Mouse (Mus musculus): Measurements from ENCODE around the gene Elavl3. TPM values are rescaled to one million over a fixed set of nuclear protein-coding genes. Genes with fewer than 3 reads are reported as not detected.

Gene Elavl3
- polyA plus RNA-seq, 1 experiment from 2014 or later, result 0.08 TPM

DNA sequence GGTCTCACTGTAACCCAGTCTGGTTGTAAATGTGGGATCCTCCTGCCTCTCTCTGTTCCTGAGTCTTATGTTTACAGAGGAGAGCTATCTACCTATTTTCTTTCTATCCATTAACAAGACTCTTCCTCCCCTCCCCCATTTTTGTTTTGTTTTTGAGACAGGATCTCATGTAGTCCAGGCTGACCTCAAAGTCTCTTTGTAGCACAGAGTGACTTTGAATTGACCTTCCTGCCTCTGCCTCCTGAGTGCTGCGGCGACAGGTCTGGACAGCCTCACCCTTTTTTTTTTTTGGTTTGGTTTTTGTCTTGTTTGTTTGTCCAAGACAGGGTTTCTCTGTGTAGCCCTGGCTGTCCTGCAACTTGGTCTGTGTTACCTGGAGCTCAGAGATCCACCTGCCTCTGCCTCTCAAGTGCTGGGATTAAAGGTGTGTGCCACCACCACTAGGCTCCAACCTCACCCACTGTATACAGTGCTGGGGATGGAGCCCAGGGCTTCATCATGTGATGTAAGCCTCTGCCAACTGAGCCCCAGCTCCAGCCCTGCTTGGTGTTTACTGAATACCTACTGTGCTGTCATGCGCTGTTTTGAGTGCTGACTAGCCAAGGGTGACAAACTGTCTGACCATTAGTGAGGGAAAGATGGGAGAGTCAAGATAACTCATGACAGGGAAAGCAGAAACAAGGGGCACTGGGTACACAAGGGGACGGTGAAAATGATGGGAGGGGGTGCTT is 73.3 kb downstream of the Elavl3 start:
- no peaks in the 10 kb centered on the region for H3K4me1 ChIP-seq (replicated peaks)

DNA sequence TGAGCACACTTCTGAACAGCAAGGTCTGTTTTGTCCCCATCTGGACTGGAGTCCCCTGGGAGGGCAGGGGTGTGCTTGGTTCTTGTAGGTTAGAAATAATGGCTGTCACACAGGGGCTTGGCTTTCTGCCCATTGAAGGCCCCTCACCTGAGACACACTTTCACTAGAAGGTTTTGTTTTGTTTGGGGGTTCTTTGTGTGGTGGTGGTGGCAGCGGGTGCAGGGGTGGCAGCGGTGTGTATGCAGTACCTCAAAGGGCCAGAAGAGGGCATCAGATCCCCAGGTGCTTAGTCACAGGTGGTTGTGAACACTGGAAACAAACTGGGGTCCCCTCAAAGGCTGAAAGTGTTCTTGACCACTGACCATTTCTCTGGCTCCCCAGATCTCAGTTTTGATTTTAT is 73.9 kb downstream of the Elavl3 start:
- H3K4me1 ChIP-seq (replicated peaks), result no peaks in the 10 kb centered on the region
- no peaks in the 10 kb centered on the region for H3K36me3 ChIP-seq
- ATAC-seq (ENCODE audit: low read depth) (peak; percentile 54; the same call in 1 of the 2 replicates), DNase-seq (peak; percentile 48)
- H3K9ac ChIP-seq, result no peak overlapping the region
- H3K4me2 ChIP-seq, result no peak overlapping the region
- no peaks in the 10 kb centered on the region for H3K9me3 ChIP-seq (replicated peaks)
- H3K4me3 ChIP-seq (replicated peaks), result no peak overlapping the region
- peaks cover 53% of the 10 kb centered on the region for H3K27me3 ChIP-seq
- H3K27ac ChIP-seq, result no peak overlapping the region
- 7% methylated on average over 2 of the region's 2 CpGs for WGBS (ENCODE audit: insufficient replicate concordance)

More for the DNA sequence above, 73.3 kb downstream of the Elavl3 start:
- peaks cover 59% of the 10 kb centered on the region for H3K27me3 ChIP-seq
- no peaks in the 10 kb centered on the region for H3K36me3 ChIP-seq
- H3K4me3 ChIP-seq (replicated peaks), result no peak overlapping the region
- H3K4me2 ChIP-seq, result no peak overlapping the region
- WGBS (ENCODE audit: insufficient replicate concordance), result 79% methylated on average over 4 of the region's 4 CpGs
- H3K9ac ChIP-seq, result no peak overlapping the region
- no peaks in the 10 kb centered on the region for H3K9me3 ChIP-seq (replicated peaks)
- no peak overlapping the region for H3K27ac ChIP-seq
- ATAC-seq (ENCODE audit: low read depth) (no peak), DNase-seq (no peak)

DNA sequence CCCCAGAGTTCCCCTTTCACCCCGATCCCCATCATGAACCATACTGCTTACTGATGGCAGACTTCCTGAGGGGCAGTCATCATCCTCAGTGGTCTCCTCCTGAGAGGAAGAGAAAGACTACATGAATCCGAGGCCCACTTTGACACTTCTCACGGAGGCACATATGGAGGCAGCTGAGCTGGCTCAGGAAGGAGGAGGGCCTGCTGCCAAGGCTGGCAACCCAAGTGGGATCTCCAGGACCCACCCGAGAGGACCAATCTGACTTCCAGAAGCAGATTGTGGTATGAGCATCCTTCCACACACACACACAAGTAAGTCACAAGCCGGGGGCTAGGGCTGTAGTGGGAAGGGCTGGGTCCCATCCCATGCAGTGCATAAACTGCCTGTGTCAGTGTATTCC is 74.5 kb downstream of the Elavl3 start:
- no peak for DNase-seq
- Histone ChIP-seq H3K4me1 (replicated peaks) (no peaks in the 10 kb centered on the region), H3K4me3 (replicated peaks) (no peak overlapping the region), H3K9ac (no peak overlapping the region), H3K9me3 (replicated peaks) (no peaks in the 10 kb centered on the region), H3K4me2 (no peak overlapping the region), H3K36me3 (no peaks in the 10 kb centered on the region), H3K27ac (no peak overlapping the region), H3K27me3 (peaks cover 52% of the 10 kb centered on the region)
- no peak; the same call in 1 of the 2 replicates for ATAC-seq (ENCODE audit: low read depth)
- 61% methylated on average over 5 of the region's 5 CpGs for WGBS (ENCODE audit: insufficient replicate concordance)

DNA sequence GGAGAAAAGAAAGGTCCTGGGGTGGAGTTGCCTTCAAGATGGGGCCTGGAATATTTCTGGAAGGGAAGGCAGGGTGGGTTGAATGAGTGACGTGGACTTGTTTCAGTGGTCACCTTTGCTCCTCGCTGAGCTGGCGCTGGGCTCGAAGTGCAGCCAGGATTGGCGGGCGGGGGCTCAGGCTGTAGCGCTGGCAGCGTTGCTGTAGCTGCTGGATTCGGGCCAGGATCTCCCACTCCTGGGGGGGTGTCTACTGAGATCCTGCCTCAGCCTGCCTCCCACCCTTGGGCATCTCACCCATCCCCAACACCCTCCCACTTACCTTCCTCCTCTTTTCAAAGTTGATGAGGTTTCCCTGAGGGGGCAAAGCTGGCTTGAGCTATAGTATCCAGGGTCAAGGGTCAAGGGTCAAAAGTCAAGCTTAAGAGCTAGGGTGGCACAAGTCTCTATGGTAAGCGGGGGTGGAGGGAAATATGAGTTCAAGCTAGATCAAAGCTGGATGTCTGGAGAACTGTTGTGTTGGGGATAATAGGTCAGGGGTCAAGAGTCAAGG is 75.1 kb downstream of the Elavl3 start:
- WGBS (ENCODE audit: insufficient replicate concordance), result 75% methylated on average over 10 of the region's 10 CpGs
- ATAC-seq (ENCODE audit: low read depth) (no peak), DNase-seq (no peak)
- Histone ChIP-seq H3K27me3 (peaks cover 48% of the 10 kb centered on the region), H3K4me3 (replicated peaks) (no peak overlapping the region), H3K4me1 (replicated peaks) (no peaks in the 10 kb centered on the region), H3K27ac (no peak overlapping the region), H3K36me3 (no peaks in the 10 kb centered on the region), H3K9ac (no peak overlapping the region), H3K4me2 (no peak overlapping the region), H3K9me3 (replicated peaks) (no peaks in the 10 kb centered on the region)

DNA sequence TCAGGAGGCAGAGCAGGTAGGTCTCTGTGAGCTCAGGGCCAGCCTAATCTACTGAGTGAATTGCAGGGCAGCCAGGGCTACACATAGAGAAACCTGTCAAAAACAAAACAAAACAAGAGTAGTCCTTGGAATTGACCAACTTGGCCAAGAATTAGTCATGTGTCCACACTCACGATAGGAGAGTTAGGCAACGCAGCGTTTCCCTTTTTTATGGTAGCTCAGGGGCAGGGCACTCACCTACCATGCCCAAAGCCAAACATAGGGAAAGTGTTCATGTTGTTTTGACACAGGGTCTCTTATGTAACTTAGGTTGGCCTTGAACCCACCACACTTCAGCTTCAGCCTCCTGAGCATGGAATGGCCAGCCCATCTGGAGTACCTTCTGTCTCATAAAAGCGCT is 82.5 kb downstream of the Elavl3 start:
- Histone ChIP-seq H3K4me2 (no peak overlapping the region), H3K27ac (no peak overlapping the region), H3K4me1 (replicated peaks) (peaks cover 4% of the 10 kb centered on the region), H3K9ac (no peak overlapping the region), H3K36me3 (no peaks in the 10 kb centered on the region), H3K9me3 (replicated peaks) (no peaks in the 10 kb centered on the region), H3K27me3 (peaks cover 21% of the 10 kb centered on the region), H3K4me3 (replicated peaks) (no peak overlapping the region)
- 73% methylated on average over 4 of the region's 4 CpGs for WGBS (ENCODE audit: insufficient replicate concordance)
- ATAC-seq (ENCODE audit: low read depth), result no peak
- DNase-seq, result no peak

DNA sequence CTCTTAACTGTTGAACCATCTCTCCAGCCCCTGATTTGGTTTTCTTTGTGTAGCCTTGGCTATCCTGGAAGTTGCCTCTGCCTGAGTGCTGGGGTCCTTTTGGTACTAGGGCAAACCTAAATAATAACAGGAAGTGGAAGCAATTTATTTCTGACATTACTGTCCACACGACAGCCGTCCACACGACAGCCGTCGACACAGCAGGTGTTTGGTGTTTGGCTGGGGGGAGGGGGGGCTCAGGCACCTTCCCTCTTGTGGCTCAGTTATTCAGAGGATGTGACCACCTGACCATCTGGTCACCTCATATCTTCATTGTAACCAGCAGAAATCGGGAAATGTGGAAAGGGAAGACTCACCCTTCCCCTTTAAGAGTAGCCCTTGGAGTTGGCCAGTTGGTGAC is 82.9 kb downstream of the Elavl3 start:
- no peak for DNase-seq
- Histone ChIP-seq H3K9ac (no peak overlapping the region), H3K4me1 (replicated peaks) (peaks cover 9% of the 10 kb centered on the region), H3K4me2 (no peak overlapping the region), H3K27ac (no peak overlapping the region), H3K9me3 (replicated peaks) (no peaks in the 10 kb centered on the region), H3K27me3 (peaks cover 19% of the 10 kb centered on the region), H3K4me3 (replicated peaks) (no peak overlapping the region), H3K36me3 (no peaks in the 10 kb centered on the region)
- WGBS (ENCODE audit: insufficient replicate concordance), result 30% methylated on average over 6 of the region's 6 CpGs
- ATAC-seq (ENCODE audit: low read depth), result no peak

Other genes starting within 250 kb of the Elavl3 start
- 15.5 and 16.1 TPM in 2 replicates for gene Angptl8, start 216.5 kb downstream of the Elavl3 start, polyA plus RNA-seq (2015; fragmentation: Nextera tagmentation; extraction: Ambion mirVana)
- 3.9 and 4.1 TPM in 2 replicates for gene Dock6, start 199.4 kb downstream of the Elavl3 start, polyA plus RNA-seq (2015; fragmentation: Nextera tagmentation; extraction: Ambion mirVana)
- gene Rab3d, start 133.8 kb downstream of the Elavl3 start, polyA plus RNA-seq (2015; fragmentation: Nextera tagmentation; extraction: Ambion mirVana), result 6.6 and 8.4 TPM in 2 replicates
- 1.0 and 1.2 TPM in 2 replicates for gene Ccdc159, start 124.6 kb downstream of the Elavl3 start, polyA plus RNA-seq (2015; fragmentation: Nextera tagmentation; extraction: Ambion mirVana)
- gene Tmem205, start 124.5 kb downstream of the Elavl3 start, polyA plus RNA-seq (2015; fragmentation: Nextera tagmentation; extraction: Ambion mirVana), result 49.5 and 57.2 TPM in 2 replicates
- gene Plppr2, start 115.0 kb downstream of the Elavl3 start, polyA plus RNA-seq (2015; fragmentation: Nextera tagmentation; extraction: Ambion mirVana), result 0.99 and 1.4 TPM in 2 replicates
- 2.1 and 2.6 TPM in 2 replicates for gene Swsap1, start 96.3 kb downstream of the Elavl3 start, polyA plus RNA-seq (2015; fragmentation: Nextera tagmentation; extraction: Ambion mirVana)
- gene Epor, start 88.5 kb downstream of the Elavl3 start, polyA plus RNA-seq (2015; fragmentation: Nextera tagmentation; extraction: Ambion mirVana), result 143 and 144 TPM in 2 replicates
- gene Rgl3, start 62.6 kb downstream of the Elavl3 start, polyA plus RNA-seq (2015; fragmentation: Nextera tagmentation; extraction: Ambion mirVana), result 0.15 and 0.46 TPM in 2 replicates
- 0.16 TPM in 1 of 2 replicates, not detected in the other for gene Ccdc151, start 49.4 kb downstream of the Elavl3 start, polyA plus RNA-seq (2015; fragmentation: Nextera tagmentation; extraction: Ambion mirVana)
- gene Prkcsh, start 49.2 kb downstream of the Elavl3 start, polyA plus RNA-seq (2015; fragmentation: Nextera tagmentation; extraction: Ambion mirVana), result 52.6 and 57.5 TPM in 2 replicates
- not detected in 2 replicates for gene Gm49318, start 19.2 kb upstream of the Elavl3 start, polyA plus RNA-seq (2015; fragmentation: Nextera tagmentation; extraction: Ambion mirVana)
- gene Zfp653, start 19.4 kb upstream of the Elavl3 start, polyA plus RNA-seq (2015; fragmentation: Nextera tagmentation; extraction: Ambion mirVana), result 3.7 and 3.9 TPM in 2 replicates
- gene Ecsit, start 33.4 kb upstream of the Elavl3 start, polyA plus RNA-seq (2015; fragmentation: Nextera tagmentation; extraction: Ambion mirVana), result 33.4 and 34.2 TPM in 2 replicates
- 1.9 and 3.6 TPM in 2 replicates for gene Cnn1, start 47.2 kb upstream of the Elavl3 start, polyA plus RNA-seq (2015; fragmentation: Nextera tagmentation; extraction: Ambion mirVana)
- gene Elof1, start 65.1 kb upstream of the Elavl3 start, polyA plus RNA-seq (2015; fragmentation: Nextera tagmentation; extraction: Ambion mirVana), result 103 and 109 TPM in 2 replicates
- gene Acp5, start 83.7 kb upstream of the Elavl3 start, polyA plus RNA-seq (2015; fragmentation: Nextera tagmentation; extraction: Ambion mirVana), result 184 and 187 TPM in 2 replicates
- gene Pigyl, start 104.8 kb upstream of the Elavl3 start, polyA plus RNA-seq (2015; fragmentation: Nextera tagmentation; extraction: Ambion mirVana), result 42.1 and 44.6 TPM in 2 replicates
- not detected in 2 replicates for gene Zfp872, start 136.1 kb upstream of the Elavl3 start, polyA plus RNA-seq (2015; fragmentation: Nextera tagmentation; extraction: Ambion mirVana)
- gene Zfp809, start 173.7 kb upstream of the Elavl3 start, polyA plus RNA-seq (2015; fragmentation: Nextera tagmentation; extraction: Ambion mirVana), result 6.6 and 8.7 TPM in 2 replicates
- gene Zfp599, start 207.9 kb upstream of the Elavl3 start, polyA plus RNA-seq (2015; fragmentation: Nextera tagmentation; extraction: Ambion mirVana), result 1.9 and 2.0 TPM in 2 replicates